Mouse (Mus musculus) megakaryocyte, adult 5-6 weeks (primary cell): ENCODE measurements around the gene Dtx2. TPM values are rescaled to one million over a fixed set of nuclear protein-coding genes. Genes with fewer than 3 reads are reported as not detected.

Experiments
- ATAC-seq: 2 replicates; pipeline ENCODE4 v1.8.0; 2016; ENCODE audit warnings: mild to moderate bottlenecking, inconsistent platforms; ENCODE audit not compliant: poor library complexity, severe bottlenecking
- total RNA-seq, 2 experiments: library from RNA; stranded (forward) in 1 of 2; stranded (reverse) in 1 of 2; fragments of 153-499, 151-499 nt in 1 of 2; fragments of 221-1000, 200-1000 nt in 1 of 2; gene quantifications; 2 replicates each; pipeline versions ENCODE4 v1.2.3 to v1.2.4; 2015 to 2017

Dtx2 gene
- total RNA-seq (2015), result 26.3 and 30.3 TPM in 2 replicates
- total RNA-seq (2017), result 10.9 and 12.4 TPM in 2 replicates

GRCm38 (mm10) chr5:135994725-135995687 is at the start of gene Dtx2:
Dtx2 (plus strand) TSS chr5:135994800.
- ATAC-seq, result peak; percentile 91

DNA sequence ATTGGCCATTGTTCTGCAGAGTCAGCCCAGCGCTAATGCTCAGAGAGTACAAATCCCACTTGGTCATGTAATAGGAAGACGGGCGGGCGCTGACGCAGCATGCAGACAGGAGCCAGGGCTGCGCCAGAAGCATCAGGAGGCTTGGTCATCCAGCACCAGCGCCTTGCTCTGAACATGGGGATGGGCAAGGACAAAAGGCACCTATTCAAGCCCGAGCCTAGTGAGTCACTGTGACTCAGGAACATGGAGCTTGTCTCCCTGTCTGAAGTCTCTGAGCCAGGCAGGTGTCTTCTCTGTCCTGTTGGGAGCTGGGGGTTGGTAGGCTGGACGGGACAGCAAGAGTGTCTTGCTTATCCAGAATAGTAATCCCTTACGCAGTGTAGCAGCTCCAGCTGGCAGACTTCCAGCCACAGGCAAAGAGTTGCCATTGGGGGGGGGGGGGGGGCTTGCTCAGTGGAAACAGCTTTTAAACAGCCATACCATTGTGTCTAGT is 48.6 kb upstream of the Dtx2 start:
- no peak for ATAC-seq

- ATAC-seq, result no peak
Measured at GRCm38 (mm10) chr5:135946621-135947020, 48.0 kb upstream of the Dtx2 start.

DNA sequence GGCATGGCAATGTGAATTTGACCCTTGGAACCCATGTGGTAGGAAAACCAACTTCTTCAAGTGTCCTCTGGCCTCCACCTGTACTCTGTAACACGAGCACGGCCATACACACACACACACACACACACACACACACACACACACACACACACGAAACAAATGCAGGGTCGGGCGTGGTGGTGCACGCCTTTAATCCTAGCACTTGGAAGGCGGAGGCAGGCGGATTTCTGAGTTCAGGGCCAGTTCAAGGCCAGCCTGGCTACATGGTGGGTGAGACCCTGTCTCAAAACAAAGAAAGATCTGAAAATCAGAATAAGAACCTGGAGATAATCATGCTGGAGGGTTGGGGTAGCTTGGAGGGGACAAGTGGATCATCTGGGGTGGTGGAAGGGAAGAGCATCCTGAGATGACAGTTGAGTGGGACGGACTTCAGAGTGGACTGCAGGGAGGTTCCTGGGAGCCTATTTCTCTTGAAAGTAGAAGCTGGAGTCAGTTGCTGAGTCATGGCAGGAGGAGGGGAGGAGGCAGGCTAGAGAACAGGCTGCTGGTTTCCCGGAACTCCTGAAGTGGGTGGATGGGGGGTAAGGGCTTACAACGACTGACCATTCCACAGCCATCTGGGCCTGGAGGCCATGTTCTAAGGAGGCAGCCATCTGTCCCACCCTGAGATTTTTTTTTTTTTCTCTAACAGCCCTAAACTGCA is 43.7 kb upstream of the Dtx2 start:
- ATAC-seq, result peak; percentile 74

GRCm38 (mm10) chr5:135951660-135952059 is 42.9 kb upstream of the Dtx2 start:
- ATAC-seq, result peak; percentile 59

DNA sequence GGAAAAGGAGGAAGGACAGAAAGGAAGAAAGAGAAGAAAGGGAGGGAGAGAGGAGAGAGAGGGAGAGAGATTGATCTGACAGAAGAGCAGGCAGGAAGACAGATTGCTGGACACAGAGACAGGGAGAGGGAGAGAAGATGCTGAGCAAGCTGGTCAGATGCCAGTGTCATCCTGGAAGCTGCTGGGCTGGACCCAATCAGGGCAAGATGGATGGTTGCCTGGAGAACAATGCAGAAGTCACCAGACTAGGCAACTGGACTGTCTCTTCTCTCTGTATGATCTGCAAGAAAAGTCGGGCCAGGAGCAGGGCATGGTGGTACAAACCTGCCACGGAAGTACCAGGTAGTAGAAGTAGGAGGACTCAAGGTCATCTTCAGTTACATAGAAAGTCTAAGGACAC is 41.8 kb upstream of the Dtx2 start:
- no peak for ATAC-seq

- ATAC-seq, result no peak
Measured at GRCm38 (mm10) chr5:135956300-135957206, 38.0 kb upstream of the Dtx2 start.

DNA sequence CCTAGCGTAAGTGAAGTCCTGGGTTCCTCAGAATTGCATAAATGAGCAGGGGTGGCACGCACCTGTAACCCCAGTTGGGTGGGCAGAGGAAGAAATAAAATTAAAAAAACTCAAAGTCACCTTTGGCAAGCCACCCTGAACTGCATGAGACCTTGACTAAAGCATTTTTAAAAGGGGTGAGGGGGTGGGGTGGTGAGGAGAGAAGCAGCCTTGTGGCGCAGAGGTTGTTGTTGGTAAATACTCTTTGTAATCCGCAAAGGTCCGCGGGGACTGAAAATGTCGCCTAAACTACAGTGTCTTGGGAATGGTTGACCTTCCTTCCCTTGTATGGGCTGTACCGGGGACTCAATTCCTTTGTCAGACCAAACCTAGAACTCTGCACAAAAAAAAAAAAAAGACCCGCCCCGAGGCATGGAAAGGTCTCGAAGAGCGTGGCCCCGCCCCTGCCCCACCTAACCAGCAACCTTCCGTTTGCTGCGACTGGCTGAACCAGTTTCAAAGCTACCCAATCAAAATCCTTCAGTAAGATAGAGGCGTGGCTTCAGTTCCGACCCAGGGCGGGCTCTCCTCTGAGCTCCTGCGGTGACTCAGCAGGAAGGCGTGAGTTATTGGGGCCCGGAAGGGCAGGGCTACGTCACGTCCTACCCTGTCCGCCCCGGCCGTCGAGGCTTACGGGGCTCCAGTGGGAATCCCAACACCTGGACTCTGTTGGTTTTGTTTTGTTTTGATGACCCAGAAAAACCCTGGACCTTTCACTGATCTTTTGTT is 37.2 kb upstream of the Dtx2 start:
- ATAC-seq, result peak; percentile 79

- no peak for ATAC-seq
Measured at GRCm38 (mm10) chr5:135958367-135958766, 36.2 kb upstream of the Dtx2 start.

DNA sequence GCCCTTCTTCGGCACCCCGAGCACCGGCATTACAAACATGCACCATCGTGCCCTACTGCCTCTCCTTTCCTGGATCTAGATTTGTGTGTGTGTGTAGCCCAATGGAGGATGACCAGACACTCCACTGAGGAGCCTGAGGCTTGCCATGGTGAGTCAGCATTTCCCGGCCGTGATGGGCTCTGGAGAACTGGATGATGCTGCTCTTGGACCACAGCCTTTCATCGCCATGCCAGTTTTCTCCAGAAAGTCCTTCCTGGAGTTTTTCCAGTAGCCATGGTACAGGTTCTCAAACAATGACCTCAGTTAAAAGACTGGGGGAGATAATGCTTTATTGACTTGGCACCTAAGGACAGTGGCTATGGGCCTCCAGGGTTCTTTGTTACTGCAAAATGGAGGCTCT is 34.7 kb upstream of the Dtx2 start:
- no peak for ATAC-seq

DNA sequence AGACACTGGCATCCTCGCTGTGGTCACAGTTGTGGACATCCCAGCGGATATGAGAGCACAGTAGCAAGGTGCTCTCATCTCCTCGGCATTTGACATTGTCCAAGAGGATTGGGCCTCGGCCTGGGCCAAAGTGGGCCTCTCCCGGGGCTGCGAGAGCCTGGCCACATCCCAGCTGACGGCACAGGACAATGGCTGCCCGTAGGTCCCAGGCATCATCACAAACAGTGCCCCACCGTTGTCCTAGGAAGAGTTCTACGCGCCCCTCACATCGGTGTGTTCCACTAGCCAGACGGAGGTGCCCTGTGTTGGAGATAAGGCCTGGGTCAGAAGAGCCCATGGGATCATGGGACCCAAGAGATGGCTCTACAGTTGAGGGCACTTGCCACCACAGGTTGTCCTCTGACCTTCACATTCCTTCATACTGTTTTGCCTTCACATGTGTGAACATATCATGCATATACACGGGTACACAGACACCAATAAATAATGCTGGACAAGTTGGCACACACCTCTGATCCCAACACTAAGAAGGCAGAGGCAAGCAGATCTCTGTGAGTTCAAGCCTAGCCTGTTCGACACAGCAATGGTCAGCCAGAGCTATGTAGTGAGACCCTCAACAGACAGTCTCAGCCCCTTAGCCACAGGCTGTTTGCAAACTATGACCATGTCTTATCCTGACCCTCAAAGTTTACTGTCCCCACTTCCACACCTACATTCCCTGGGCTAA is 33.5 kb upstream of the Dtx2 start:
- no peak for ATAC-seq

DNA sequence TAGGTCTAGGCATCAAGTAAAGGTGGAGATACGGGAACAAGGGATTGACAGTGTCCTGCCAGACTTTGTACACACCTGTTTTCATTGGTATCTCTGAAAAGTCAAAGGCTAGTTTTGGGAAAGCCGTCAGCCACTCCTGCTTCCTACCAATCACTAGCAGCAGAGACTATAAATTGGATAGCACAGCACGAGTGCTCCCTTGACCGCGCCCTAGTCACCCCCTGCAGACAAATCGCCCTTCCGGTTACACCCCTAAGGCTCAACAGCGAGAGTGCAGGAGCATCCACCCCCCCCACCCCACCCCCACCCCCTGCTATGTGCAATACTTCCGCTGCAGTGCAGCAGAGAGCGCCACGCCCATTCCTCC is 32.5 kb upstream of the Dtx2 start:
- ATAC-seq, result no peak

DNA sequence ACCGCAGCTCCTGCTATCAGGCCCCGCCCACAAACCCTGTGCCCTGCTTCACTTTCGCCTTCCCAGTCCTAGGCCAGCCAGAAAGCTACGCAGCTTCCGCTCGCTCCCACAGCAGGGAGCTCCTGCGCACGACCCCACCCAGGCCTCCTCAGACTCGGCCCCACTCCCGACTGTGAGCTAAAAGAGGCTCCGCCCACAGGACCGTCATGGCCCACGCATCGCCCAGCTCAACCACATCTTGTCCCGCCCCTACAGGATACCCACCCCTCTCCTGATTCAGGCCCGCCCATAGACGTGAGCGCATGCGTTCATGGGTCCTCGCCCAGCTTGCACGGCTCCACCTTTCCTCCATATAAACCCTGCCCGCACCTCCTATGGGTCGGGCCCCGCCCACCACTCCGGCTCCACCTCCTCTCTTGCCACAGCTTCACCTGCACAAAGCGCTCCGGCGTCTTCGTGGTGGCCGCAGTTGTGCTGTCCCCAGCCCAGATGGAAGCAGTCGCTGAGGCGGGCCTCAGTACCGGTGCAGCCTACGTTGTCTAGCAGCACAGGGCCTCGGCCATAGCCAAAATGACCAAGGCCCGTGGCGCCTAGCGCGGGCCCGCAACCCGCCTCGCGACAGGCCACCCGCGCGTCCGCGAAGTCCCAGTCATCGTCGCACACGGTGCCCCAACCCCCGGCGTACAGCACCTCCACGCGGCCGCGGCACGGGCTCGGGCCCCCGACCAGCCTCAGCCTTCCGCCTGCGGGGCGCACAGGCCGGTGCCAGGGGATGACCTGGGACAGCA is 31.9 kb upstream of the Dtx2 start:
- ATAC-seq, result peak; percentile 78

DNA sequence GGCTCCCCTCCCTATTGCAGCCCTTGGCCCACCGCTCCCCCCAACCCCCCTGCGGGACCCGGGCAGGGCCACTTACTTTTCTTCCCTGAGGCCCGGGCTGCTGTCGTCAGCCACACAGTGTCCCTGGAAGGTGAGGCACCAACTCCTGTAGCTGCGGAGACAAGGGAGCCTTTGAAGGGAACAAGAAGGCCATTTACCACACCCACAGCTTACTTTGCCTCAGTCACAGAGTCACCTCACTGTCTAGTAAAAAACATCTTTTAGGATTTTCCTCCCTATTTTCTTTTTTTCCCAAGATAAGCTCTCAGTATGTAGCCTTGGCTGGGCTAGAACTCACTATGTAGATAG is 31.3 kb upstream of the Dtx2 start:
- ATAC-seq, result no peak

DNA sequence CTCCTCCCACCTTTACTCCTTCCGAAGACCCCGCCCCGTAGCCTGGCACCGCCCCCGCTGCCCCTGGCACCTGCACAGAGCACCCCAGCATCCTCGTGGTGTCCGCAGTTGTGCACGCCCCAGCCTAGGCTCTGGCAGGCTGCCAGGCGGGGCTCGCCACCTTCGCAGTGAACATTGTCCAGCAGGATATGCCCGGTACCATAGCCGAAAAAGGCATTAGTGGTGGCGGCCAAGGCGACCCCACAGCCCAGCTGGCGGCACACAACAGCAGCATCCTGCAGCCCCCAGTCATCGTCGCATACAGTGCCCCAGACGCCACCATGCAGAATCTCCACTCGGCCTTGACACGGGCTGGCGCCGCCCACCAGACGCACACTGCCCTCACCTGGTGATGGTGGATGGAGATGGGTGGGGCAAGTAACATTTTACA is 29.1 kb upstream of the Dtx2 start:
- no peak for ATAC-seq

GRCm38 (mm10) chr5:135966866-135967265 is 27.7 kb upstream of the Dtx2 start:
- no peak for ATAC-seq

DNA sequence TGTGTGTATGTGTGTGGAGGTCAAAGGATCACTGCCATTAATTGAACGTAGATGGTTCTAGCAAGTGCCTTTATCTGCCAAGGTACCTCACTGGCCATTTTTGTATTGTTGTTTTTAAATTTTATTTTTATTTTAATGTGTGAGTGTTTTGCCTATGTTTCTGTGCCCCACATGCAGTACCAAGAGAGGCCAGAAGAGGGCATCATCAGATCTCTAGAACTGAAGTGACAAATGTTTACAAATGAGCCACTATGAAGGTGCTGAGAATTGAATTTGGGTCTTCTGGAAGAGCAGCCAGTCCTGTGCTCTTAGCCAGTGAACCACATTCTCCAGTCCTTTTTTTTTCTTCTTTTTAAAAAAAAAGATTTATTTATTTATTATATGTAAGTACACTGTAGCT is 25.8 kb upstream of the Dtx2 start:
- 0 out of 2 replicates have a peak, but pooled peaks have one; percentile 54 for ATAC-seq

DNA sequence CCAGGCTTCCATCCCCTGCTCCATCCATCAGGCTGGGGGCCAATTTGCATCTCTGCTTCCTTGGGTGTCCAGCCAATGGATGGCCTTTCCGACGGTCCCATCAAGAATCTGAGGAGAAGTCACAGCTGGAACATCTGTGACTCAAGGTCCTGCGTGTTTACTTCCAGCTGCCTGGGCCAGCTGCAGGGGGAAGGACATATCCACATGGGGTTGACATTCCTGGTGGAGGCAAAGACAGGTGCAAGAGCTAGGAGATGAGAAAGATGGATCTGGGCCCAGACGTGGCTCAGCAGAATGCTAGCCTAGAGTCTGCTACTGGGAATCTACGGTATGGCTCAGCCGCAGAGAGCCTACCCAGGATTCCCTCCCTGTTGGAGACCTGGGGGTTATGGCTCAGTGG is 24.4 kb upstream of the Dtx2 start:
- ATAC-seq, result no peak

DNA sequence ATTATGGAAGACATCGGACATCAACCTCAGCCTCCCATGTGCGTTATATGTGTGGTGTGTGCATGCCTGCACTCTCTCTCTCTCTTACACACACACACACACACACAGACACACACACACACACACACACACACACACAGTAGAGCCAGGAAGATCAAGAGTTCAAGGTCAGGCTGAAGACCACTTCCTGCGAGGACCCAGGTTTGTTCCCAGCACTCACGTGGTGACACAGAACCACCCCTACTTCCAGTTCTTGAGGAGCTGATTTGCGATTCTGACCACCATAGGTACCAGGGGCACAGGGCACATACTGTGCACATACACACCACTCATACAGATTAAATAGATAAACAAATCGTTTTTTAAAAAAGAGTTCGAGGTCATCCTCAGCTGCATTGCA is 22.7 kb upstream of the Dtx2 start:
- ATAC-seq, result no peak
